15 mouse cellular contexts compared by ENCODE assay signal in genomic region chr1:20912115-20912514, GRCm38 (mm10). TPM values are rescaled to one million over a fixed set of nuclear protein-coding genes. Genes with fewer than 3 reads are reported as not detected.
A peak's percentile ranks its signal among the peaks of the same experiment; 100 is the strongest.
DNase-seq lines count a peak whose midpoint lies in the region; ATAC-seq lines count a peak whose summit lies in the region.
"Had no signal": no experiment of that assay in that cellular context is flagged by ENCODE, and none has a peak within 500 bp of the region (broad histone marks: within the 10 kb centered on the region; RNA-seq: fewer than 3 reads in every experiment).

No protein-coding gene starts in this region.

- no peak overlapping the region for H3K4me2 ChIP-seq in hindbrain, embryonic 14.5 days (replicated peaks)
- H3K4me2 ChIP-seq in midbrain, embryonic 11.5 days, result no peak overlapping the region; the same call in 1 of the 2 replicates
- H3K4me2 ChIP-seq in midbrain, embryonic 16.5 days (ENCODE audit: low read length), result no peak overlapping the region; the same call in 1 of the 2 replicates
- no peak overlapping the region; the same call in 1 of the 2 replicates for H3K4me2 ChIP-seq in neural tube, embryonic 15.5 days

- no peaks in the 10 kb centered on the region for H3K36me3 ChIP-seq in hindbrain, embryonic 10.5 days
- H3K36me3 ChIP-seq in hindbrain, embryonic 14.5 days (replicated peaks; ENCODE audit: control insufficient read depth, insufficient read depth), result no peaks in the 10 kb centered on the region
- H3K36me3 ChIP-seq in midbrain, embryonic 11.5 days (ENCODE audit: control insufficient read depth, insufficient read depth, low read length), result no peaks in the 10 kb centered on the region
- no peaks in the 10 kb centered on the region for H3K36me3 ChIP-seq in midbrain, embryonic 16.5 days (ENCODE audit: control insufficient read depth, insufficient read depth, low read length)
- H3K36me3 ChIP-seq in neural tube, embryonic 15.5 days, result no peaks in the 10 kb centered on the region
- H3K36me3 ChIP-seq: embryonic facial prominence, embryonic 10.5 days had no signal

- no peak for DNase-seq in hindbrain, embryonic 10.5 days (ENCODE audit: low spot score)
- no peak for DNase-seq in hindbrain, embryonic 14.5 days (ENCODE audit: low spot score)
- peak; percentile 78 for DNase-seq in midbrain, embryonic 11.5 days (ENCODE audit: low spot score, missing footprints)
- no peak for DNase-seq in adrenal gland, postnatal 14 days
- no peak for DNase-seq in adrenal gland, adult (ENCODE audit: inconsistent age in 2 of 2, low spot score in 1 of 2)
- DNase-seq: B cell, adult 2 months; cerebellum, adult 9-11 months; gastrocnemius, postnatal 36 days; lung, adult 18-20 months; retina, postnatal 1 day; spleen, adult 18-20 months had no signal

- ATAC-seq in hindbrain, embryonic 14.5 days (ENCODE audit: low FRiP score), result no peak
- no peak for ATAC-seq in midbrain, embryonic 11.5 days (ENCODE audit: low FRiP score)
- ATAC-seq in midbrain, embryonic 16.5 days, result no peak
- peak; percentile 50 for ATAC-seq in common myeloid progenitor, adult 5-6 weeks (replicated peaks; ENCODE audit: low read depth, poor library complexity, severe bottlenecking)
- no peak for ATAC-seq in neural tube, embryonic 15.5 days (ENCODE audit: low FRiP score)

- peak overlapping the region; percentile 71 for H3K27ac ChIP-seq in hindbrain, embryonic 10.5 days
- H3K27ac ChIP-seq in hindbrain, embryonic 14.5 days, result no peak overlapping the region
- H3K27ac ChIP-seq in midbrain, embryonic 11.5 days (ENCODE audit: low read depth, low read length), result no peak overlapping the region
- no peak overlapping the region for H3K27ac ChIP-seq in midbrain, embryonic 16.5 days (ENCODE audit: low read length)
- H3K27ac ChIP-seq in neural tube, embryonic 15.5 days (replicated peaks), result peak overlapping the region; percentile 46; the same call in 1 of the 2 replicates

- H3K4me1 ChIP-seq in hindbrain, embryonic 10.5 days (replicated peaks), result peaks cover 28% of the 10 kb centered on the region
- H3K4me1 ChIP-seq in hindbrain, embryonic 14.5 days (replicated peaks; ENCODE audit: control insufficient read depth, insufficient read depth, low read length), result 0 out of 2 replicates have a peak, but pooled peaks cover 5% of the 10 kb centered on the region
- H3K4me1 ChIP-seq in midbrain, embryonic 11.5 days (ENCODE audit: control insufficient read depth, insufficient read depth, low read length), result peaks cover 20% of the 10 kb centered on the region
- H3K4me1 ChIP-seq in midbrain, embryonic 16.5 days (ENCODE audit: control insufficient read depth, insufficient read depth, low read length), result peaks cover 11% of the 10 kb centered on the region
- peaks cover 7% of the 10 kb centered on the region; the same call in 1 of the 2 replicates for H3K4me1 ChIP-seq in neural tube, embryonic 15.5 days

- H3K9ac ChIP-seq in hindbrain, embryonic 14.5 days, result no peak overlapping the region
- H3K9ac ChIP-seq in midbrain, embryonic 11.5 days (ENCODE audit: low read length), result 0 out of 2 replicates have a peak overlapping the region, but pooled peaks have one; percentile 30
- no peak overlapping the region for H3K9ac ChIP-seq in midbrain, embryonic 16.5 days (ENCODE audit: low read depth, low read length)
- no peak overlapping the region for H3K9ac ChIP-seq in neural tube, embryonic 15.5 days (replicated peaks)

- 26% methylated on average over 2 of the region's 2 CpGs for WGBS in hindbrain, embryonic 10.5 days
- 14% methylated on average over 2 of the region's 2 CpGs for WGBS in hindbrain, embryonic 14.5 days
- 21% methylated on average over 2 of the region's 2 CpGs for WGBS in midbrain, embryonic 11.5 days
- 12% methylated on average over 2 of the region's 2 CpGs for WGBS in midbrain, embryonic 16.5 days
- WGBS in neural tube, embryonic 15.5 days, result 12% methylated on average over 2 of the region's 2 CpGs

- no peaks in the 10 kb centered on the region for H3K27me3 ChIP-seq in hindbrain, embryonic 10.5 days (ENCODE audit: insufficient read depth, poor library complexity, severe bottlenecking)
- H3K27me3 ChIP-seq in hindbrain, embryonic 14.5 days (ENCODE audit: control insufficient read depth, insufficient read depth, low read length), result no peaks in the 10 kb centered on the region
- no peaks in the 10 kb centered on the region for H3K27me3 ChIP-seq in midbrain, embryonic 11.5 days (ENCODE audit: control insufficient read depth, insufficient read depth, low read length)
- no peaks in the 10 kb centered on the region for H3K27me3 ChIP-seq in midbrain, embryonic 16.5 days (ENCODE audit: control insufficient read depth, insufficient read depth, low read depth, low read length)
- H3K27me3 ChIP-seq in neural tube, embryonic 15.5 days (replicated peaks), result no peaks in the 10 kb centered on the region

- H3K9me3 ChIP-seq in hindbrain, embryonic 10.5 days, result no peaks in the 10 kb centered on the region
- no peaks in the 10 kb centered on the region for H3K9me3 ChIP-seq in hindbrain, embryonic 14.5 days (ENCODE audit: control insufficient read depth, low read length)
- no peaks in the 10 kb centered on the region for H3K9me3 ChIP-seq in midbrain, embryonic 11.5 days (ENCODE audit: control insufficient read depth, low read length)
- no peaks in the 10 kb centered on the region for H3K9me3 ChIP-seq in midbrain, embryonic 16.5 days (replicated peaks; ENCODE audit: control insufficient read depth, low read length, poor library complexity, severe bottlenecking)
- no peaks in the 10 kb centered on the region for H3K9me3 ChIP-seq in neural tube, embryonic 15.5 days (replicated peaks)
- H3K9me3 ChIP-seq: embryonic facial prominence, embryonic 10.5 days had no signal

- no peak overlapping the region for H3K4me3 ChIP-seq in hindbrain, embryonic 10.5 days
- H3K4me3 ChIP-seq in hindbrain, embryonic 14.5 days (replicated peaks; ENCODE audit: low read length), result no peak overlapping the region
- H3K4me3 ChIP-seq in midbrain, embryonic 11.5 days (ENCODE audit: low read depth, low read length), result no peak overlapping the region
- H3K4me3 ChIP-seq in midbrain, embryonic 16.5 days (ENCODE audit: low read depth, low read length), result no peak overlapping the region
- H3K4me3 ChIP-seq in neural tube, embryonic 15.5 days (replicated peaks), result no peak overlapping the region
- H3K4me3 ChIP-seq: embryonic facial prominence, embryonic 10.5 days had no signal

RNA-seq across cellular contexts. Expression of gene Paqr8, which starts 21.7 kb away (rescaled TPM):
- 6.5 and 8.4 TPM in 2 replicates for polyA plus RNA-seq in hindbrain, embryonic 10.5 days (2016; fragmentation: Nextera tagmentation; extraction: Ambion mirVana)
- 39.9 and 43.5 TPM in 2 replicates for polyA plus RNA-seq in hindbrain, embryonic 14.5 days (2014; fragmentation: Nextera tagmentation; extraction: Ambion mirVana)
- polyA plus RNA-seq in midbrain, embryonic 11.5 days (2014; fragmentation: Nextera tagmentation; extraction: Ambion mirVana), result 7.2 and 7.7 TPM in 2 replicates
- polyA plus RNA-seq in midbrain, embryonic 16.5 days (2015; fragmentation: Nextera tagmentation; extraction: Ambion mirVana), result 33.7 and 34.1 TPM in 2 replicates
- total RNA-seq in common myeloid progenitor, adult 5-6 weeks (2017), result 3.2 and 4.6 TPM in 2 replicates
- 22.4 and 25.8 TPM in 2 replicates for polyA plus RNA-seq in neural tube, embryonic 15.5 days (2015; fragmentation: Nextera tagmentation; extraction: Ambion mirVana)
- 25.6 and 27.5 TPM in 2 replicates for total RNA-seq in adrenal gland, postnatal 14 days (2021)

RNA-seq across cellular contexts. Expression of gene Efhc1, which starts 39.3 kb away (rescaled TPM):
- 2.1 and 2.3 TPM in 2 replicates for polyA plus RNA-seq in hindbrain, embryonic 10.5 days (2016; fragmentation: Nextera tagmentation; extraction: Ambion mirVana)
- 3.4 and 3.5 TPM in 2 replicates for polyA plus RNA-seq in hindbrain, embryonic 14.5 days (2014; fragmentation: Nextera tagmentation; extraction: Ambion mirVana)
- polyA plus RNA-seq in midbrain, embryonic 11.5 days (2014; fragmentation: Nextera tagmentation; extraction: Ambion mirVana), result 2.5 and 2.6 TPM in 2 replicates
- polyA plus RNA-seq in midbrain, embryonic 16.5 days (2015; fragmentation: Nextera tagmentation; extraction: Ambion mirVana), result 2.0 and 2.5 TPM in 2 replicates
- 0.73 TPM in 1 of 2 replicates, not detected in the other for total RNA-seq in common myeloid progenitor, adult 5-6 weeks (2017)
- 1.3 and 1.9 TPM in 2 replicates for polyA plus RNA-seq in neural tube, embryonic 15.5 days (2015; fragmentation: Nextera tagmentation; extraction: Ambion mirVana)
- 1.7 and 1.9 TPM in 2 replicates for total RNA-seq in adrenal gland, postnatal 14 days (2021)

Comparison
In these comparisons a context has a peak if more than half of its experiments do, and no peak if none do; other contexts are left out.
1. H3K27ac ChIP-seq: peak in hindbrain, embryonic 10.5 days (single experiment) and neural tube, embryonic 15.5 days (single experiment); none in hindbrain, embryonic 14.5 days (single experiment), midbrain, embryonic 11.5 days (single experiment) and midbrain, embryonic 16.5 days (single experiment).